Mouse (Mus musculus) right cerebral cortex, adult 18-20 months (tissue): Measurements from ENCODE around the gene Fbxo28.

Experiments used
- DNase-seq: peaks from one replicate; pipeline ENCODE4 v3.0.0; 2022; ENCODE audit warnings: mixed read lengths

Fbxo28 gene

DNA sequence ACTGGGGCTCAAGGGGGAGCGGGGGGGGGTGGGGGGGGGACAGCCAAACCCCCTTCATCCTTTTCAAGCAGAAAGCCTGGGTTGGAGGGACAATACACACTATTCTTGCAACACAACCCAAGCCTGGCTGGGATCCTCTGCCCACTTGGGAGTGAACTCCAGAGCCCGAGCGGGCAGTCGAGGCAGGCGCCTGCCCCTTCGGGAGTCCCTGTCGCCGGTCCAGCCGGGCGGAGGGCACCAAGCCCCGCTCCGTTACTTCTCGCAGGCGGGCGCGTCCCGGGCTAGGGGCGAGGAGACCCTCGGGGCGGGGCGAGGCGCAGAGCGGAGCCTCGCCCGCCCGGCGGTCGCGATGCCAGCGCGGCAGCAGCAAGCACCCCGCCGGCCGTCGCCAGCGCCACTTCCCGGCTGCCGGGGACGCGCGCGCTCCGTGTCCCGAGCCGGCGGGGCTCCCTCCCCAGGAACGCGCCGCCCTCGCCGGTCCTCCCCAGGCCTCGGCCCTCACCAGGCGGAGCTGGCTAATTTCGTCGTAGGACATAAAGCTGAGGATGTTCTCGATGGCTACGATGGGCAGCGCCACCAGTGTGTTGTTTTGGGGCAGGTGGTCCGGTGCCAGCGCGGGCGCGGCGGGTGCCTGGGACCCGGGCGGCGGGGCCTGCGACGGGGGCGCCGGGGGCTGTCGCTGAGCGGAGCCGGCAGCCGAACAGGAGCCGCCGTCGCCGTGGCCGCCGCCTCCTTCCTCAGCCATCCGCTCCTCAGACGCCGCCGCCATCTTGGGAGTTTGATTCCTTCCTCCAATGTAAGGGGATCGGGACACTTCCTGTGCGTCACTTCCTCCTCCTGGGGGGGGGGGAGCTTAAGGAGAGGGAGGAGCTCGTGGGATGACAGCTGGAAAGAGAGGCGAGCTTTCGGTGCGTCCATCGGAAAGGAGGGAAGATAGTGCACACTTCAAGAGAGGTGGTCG lies at the start of gene Fbxo28:
TSS of gene Fbxo28 (minus strand) at position 809 of the 961 bp plus-strand sequence.
- peak; percentile 91 for DNase-seq

DNA sequence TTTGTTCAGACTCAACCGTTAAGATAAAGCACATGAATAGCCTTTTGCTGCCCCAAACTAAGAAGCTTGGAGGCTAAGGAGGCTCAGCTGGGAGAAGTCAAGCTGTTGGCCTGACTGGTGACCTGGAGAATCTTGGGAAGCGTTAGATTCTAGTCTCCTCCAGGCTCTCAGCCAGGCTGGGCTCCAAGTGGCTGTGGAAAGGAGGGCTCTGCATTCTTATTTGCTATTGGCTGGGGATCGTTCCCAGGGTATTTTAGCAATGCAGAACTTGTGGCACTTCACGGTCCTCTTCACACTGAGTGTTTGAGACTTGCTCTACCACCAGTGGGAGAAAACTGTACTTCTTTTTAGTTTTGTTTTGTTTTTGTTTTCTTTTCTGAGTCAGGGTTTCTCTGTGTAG lies 47.3 kb upstream of the Fbxo28 start:
- no peak for DNase-seq

GRCm38 (mm10) chr1:182386449-182386848 lies 45.0 kb upstream of the Fbxo28 start:
- DNase-seq = no peak

DNA sequence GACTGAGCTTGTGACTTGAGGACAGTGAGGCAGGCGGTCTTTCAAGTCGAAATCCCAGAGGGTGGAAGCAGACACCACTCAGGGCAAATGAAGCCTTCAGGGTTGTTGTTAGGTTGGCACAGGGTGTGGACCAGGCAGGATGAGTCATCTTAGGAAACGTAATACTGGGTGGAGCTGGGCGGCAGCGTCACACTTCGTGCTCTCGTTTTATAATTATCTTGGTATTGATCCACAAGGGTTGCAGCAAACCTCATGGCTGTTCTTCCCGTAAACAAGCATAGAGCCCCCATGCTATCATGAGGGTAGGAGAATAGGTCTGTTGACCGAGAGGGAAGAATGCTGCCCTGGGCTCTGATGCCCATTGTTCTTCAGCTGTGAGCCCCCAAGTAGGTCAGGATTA lies 41.7 kb upstream of the Fbxo28 start:
- DNase-seq = no peak

DNA sequence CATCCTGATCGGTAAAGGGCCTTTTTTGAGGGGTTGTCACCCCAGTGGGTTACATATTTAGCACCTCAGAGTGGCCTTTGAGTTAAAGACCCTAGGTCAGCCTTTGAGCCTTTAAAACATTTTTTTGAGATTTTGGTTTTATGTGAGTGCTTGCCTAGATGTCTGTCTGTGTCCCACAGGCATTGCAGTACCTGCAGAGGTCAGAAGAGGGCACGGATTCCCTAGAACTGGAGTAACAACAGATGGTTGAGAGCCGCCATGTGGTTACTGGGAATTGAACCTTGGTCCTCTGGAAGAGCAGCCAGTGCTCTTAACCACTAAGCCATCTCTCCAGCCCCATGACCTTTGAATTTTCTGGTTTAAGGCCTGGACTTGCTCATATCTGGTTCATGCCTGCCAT lies 39.9 kb upstream of the Fbxo28 start:
- no peak for DNase-seq

GRCm38 (mm10) chr1:182380683-182381082 lies 39.3 kb upstream of the Fbxo28 start:
- no peak for DNase-seq

GRCm38 (mm10) chr1:182378876-182379275 lies 37.4 kb upstream of the Fbxo28 start:
- DNase-seq = no peak

DNA sequence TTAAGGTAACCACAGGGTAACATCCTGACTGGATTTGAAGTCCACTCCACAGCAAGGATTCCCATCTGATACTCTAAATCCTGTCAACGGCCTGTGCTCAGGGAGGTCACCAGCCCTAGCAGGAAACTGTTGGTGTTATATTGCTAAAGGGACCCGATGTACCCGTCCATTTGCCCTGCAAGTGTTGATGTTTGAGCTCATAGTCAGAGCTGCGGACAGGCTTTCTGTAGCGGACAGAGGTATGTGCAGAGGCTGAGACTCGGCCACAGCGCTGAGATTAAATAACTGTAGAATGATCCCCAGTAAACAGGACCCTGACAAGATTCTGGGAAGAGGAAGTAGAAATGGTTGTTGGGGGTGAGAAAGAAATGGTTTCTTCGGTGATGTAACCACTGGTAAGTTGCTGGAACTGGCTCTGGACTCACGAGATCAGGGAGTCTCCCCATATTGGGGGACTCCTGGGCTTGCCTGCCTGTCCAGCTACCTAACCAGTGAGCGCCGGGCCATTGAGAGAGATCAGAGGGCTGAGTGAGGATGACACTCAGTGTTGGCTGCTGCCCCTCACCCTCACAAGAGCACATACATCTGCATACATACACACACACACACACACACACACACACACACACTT lies 36.9 kb upstream of the Fbxo28 start:
- no peak for DNase-seq

- no peak for DNase-seq
These were observed 36.1 kb upstream of the Fbxo28 start for GRCm38 (mm10) chr1:182377519-182377918.

- no peak for DNase-seq
These were observed 35.4 kb upstream of the Fbxo28 start for GRCm38 (mm10) chr1:182376826-182377225.

DNA sequence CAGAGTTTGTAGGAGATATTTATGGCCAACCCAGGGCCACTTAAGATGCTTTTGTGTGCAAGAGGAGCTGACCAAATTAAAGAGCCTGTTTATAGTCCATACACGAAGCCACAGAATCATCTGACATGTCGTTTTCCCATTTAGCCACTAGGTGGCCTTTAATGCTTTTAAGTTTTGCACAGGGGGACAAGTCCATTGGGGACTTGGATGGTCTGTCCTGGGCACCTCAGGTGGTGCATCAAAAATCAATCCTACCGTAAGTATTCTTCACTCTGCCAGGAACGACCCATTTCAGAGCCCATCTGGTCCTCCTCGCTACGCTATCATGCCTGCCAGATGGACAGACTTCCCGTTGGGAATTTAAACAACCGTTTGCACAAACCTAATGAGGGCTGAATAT lies 34.8 kb upstream of the Fbxo28 start:
- DNase-seq = peak; percentile 18

DNA sequence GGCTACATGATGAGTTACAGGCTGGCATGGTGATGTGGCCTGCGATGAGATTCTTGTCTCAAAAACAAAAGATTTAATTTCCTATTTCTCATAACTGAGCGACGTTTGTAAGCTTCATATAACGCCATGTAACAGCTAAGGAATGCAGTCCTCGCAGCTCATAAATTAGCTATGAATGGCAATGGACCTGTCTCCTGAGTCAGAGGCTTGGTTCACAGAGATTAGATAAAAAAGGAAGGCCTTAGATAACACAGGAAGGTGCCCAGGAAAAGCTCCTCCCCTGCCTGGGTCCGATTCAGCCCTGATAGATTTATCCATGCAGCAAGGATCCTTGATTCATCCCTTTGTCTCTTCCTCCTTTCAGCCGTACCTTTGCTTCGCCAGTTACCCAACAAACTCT lies 30.5 kb upstream of the Fbxo28 start:
- no peak for DNase-seq

DNA sequence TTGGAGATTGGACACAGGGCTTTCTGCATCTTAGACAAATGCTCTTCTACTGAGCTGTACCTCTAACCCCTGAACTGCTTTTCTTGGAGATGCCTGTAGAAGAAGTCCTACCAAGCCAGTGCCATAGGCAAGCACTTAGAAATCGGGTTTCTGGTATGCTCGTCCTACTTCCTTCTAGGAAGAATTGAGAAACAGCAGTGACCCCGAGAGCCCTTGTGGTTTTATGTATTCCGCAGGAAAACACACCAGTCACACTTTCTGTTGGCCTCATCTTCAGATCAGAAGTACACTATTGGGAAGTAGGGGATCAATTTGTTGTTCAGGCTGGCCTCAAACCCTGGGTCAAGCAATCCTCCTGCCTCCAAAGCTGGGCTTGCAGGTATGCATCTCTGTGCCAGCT lies 28.0 kb upstream of the Fbxo28 start:
- no peak for DNase-seq

DNA sequence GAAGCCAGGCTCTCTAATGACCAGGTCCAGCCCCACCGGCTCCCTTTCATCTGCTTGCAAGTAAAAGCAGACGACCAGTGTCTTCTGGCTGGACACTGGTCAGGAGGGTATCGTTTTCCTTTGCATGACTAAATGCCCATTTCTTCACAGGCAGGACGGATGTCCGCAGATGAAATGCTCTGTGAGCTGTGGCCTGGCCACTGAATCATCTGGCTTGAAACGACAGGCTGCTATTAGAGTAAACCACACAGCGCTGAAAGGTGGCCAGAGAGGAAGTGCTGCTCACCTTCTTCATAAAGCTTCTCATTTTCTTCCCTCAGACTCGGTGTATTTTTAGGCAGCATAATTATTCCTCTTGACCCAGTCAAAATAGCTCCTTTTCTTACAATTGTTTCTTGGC lies 27.4 kb upstream of the Fbxo28 start:
- no peak for DNase-seq

DNA sequence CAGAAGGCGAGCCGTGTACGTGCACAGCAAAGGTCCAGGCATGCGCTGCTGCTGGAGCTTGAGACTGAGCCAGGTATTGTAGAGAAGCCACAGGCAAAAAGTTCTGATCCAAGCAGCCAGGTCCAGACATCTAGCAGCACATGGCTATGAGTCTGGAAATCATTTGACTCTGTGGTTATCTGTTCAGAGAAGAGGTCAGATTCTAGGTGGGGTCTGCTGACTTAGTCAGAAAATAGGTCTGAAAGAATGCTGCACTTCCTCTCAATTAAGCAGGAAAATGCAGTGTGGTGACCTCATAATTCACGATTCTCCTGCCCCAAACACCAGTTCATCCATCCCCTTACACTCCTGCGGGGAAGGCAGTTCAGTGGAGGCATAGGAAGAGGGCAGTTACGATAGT lies 26.9 kb upstream of the Fbxo28 start:
- DNase-seq = no peak

GRCm38 (mm10) chr1:182363683-182364404 lies 22.4 kb upstream of the Fbxo28 start:
- no peak for DNase-seq

DNA sequence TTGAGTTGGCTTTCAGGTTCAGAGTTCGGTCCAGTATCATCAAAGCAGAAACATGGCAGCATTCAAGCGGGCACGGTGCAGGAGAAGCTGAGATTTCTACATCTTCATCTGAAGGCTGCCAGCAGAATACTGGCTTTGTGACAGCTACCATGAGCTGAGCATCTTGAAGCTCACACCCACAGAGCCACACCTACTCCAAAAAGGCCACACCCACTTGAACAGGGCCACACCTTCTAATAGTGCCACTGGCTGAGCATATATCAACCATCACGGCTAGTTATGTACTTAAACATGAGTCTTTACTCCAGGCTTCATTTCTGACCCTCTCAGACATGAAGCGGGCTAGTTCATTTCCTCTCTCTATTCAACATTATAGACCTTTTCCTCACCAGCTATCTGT lies 21.3 kb upstream of the Fbxo28 start:
- no peak for DNase-seq

GRCm38 (mm10) chr1:182358133-182358532 lies 16.7 kb upstream of the Fbxo28 start:
- no peak for DNase-seq

DNA sequence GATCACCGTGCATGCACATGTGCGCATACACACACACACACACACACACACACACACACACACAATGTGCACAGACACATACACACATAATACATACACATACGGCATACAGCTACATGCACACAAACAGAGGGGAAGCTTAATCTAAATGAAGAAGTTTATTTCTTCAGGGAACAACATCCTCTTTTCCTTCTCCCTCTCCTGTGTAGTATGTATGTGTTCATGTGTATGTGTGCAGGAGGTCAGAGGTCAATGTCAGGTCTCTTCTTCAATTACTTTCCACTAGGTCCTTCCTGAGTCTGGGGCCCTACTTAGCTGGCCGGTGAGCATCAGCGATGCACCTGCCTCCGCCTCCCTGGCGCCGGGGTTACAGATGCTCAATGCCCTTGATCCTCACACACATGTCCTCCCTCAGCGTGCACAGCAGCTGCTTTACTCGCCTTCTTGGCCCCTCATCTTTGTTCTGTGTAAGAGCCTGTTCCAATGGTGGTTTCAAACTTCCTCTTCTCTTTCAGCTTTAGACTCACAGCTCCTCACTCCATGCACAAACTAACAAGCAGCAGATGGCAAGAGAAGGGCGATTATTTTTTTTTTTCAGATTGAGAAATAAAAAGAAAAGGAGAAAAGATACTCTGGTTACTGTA lies 13.2 kb upstream of the Fbxo28 start:
- no peak for DNase-seq

GRCm38 (mm10) chr1:182349557-182349956 lies 8.1 kb upstream of the Fbxo28 start:
- DNase-seq = no peak

DNA sequence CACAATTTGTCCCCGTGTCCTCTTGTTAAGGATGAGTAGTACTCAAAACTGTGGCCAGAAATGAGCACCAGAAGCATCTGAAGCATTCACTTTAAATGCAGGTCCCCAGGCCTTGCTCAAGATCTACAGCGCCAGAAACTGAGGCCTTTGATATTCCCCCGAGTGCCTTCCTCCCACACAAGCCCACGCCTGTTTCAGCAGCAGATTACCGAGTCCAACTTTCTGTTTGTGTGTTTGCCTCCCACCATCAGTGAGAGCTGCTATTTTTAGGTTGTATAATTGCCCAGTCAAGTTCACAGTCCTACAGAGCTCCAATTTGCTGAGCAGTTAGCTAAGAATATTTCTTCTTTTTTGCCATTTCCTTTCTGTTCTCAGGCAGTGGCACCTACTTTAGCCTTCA lies 5.1 kb upstream of the Fbxo28 start:
- DNase-seq = peak; percentile 66

DNA sequence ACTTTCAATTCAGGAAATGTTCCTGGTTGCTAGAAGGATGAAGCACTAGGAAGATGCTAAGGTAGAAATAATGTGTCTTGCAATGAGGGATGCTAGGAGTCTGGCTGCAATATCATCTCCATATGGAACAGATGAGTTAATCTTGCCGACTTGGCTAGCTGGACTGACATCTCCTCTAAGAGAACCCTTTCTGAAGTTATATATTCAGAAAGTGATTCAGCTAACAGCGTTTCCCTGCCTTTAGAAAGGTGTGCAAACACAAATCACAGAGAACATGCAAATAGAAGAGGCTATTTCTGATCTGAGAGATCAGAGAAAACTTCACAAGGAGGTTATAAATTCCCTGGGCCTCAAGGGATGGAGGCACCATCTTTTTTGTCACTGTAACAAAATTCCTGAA lies 4.4 kb upstream of the Fbxo28 start:
- DNase-seq = no peak

GRCm38 (mm10) chr1:182341993-182342392 lies 564 bp upstream of the Fbxo28 start:
- no peak for DNase-seq
